Mouse (Mus musculus) hindbrain, postnatal 0 days (tissue): ENCODE results near the gene Iqcc. TPM values are rescaled to one million over a fixed set of nuclear protein-coding genes. Genes with fewer than 3 reads are reported as not detected.
A peak's percentile ranks its signal among the peaks of the same experiment; 100 is the strongest.

Source experiments
- ATAC-seq: fragments of 200-750 bp; cut with Nextera tagmentation; 2 replicates; pipeline ENCODE4 v1.8.0; 2017; ENCODE audit warnings: mild to moderate bottlenecking, moderate TSS enrichment, moderate library complexity
- DNase-seq: peaks from one replicate; pipeline ENCODE4 v3.0.0-alpha.2; 2015; ENCODE audit warnings: low spot score
- H3K27ac ChIP-seq: fragments of 300-500 bp; sonication (generic); 2 replicates; pipeline ENCODE4 v1.5.1; 2014; ENCODE audit warnings: mild to moderate bottlenecking
- H3K27me3 ChIP-seq: fragments of 300-500 bp; sonication (generic); 2 replicates; pipeline ENCODE4 v1.6.1; 2014; ENCODE audit warnings: low read length, mixed read lengths; ENCODE audit not compliant: insufficient read depth
- H3K36me3 ChIP-seq: fragments of 300-500 bp; sonication (generic); 2 replicates; pipeline ENCODE4 v1.6.1; 2014; ENCODE audit warnings: low read length, mixed read lengths; ENCODE audit not compliant: insufficient read depth
- H3K4me1 ChIP-seq: fragments of 300-500 bp; sonication (generic); 2 replicates; pipeline ENCODE4 v1.6.1; 2014; ENCODE audit warnings: antibody characterized with exemption, low read length, mixed read lengths; ENCODE audit not compliant: insufficient read depth
- H3K4me2 ChIP-seq: fragments of 300-500 bp; sonication (generic); 2 replicates; pipeline ENCODE4 v1.6.1; 2014; ENCODE audit warnings: low read depth, mild to moderate bottlenecking, low read length, moderate library complexity, mixed read lengths
- H3K4me3 ChIP-seq: fragments of 300-500 bp; sonication (generic); 2 replicates; pipeline ENCODE4 v1.5.1; 2014; ENCODE audit warnings: low read length
- H3K9ac ChIP-seq: fragments of 300-500 bp; sonication (generic); replicated peaks from 2 replicates; pipeline ENCODE4 v1.6.1; 2014; ENCODE audit warnings: mild to moderate bottlenecking, low read length, moderate library complexity, mixed read lengths
- H3K9me3 ChIP-seq: fragments of 300-500 bp; sonication (generic); 2 replicates; pipeline ENCODE4 v1.6.1; 2016; ENCODE audit warnings: low read length, mixed read lengths
- CTCF ChIP-seq: IDR thresholded peaks from 2 replicates; pipeline ENCODE4 v1.5.1; 2016; ENCODE audit warnings: antibody characterized with exemption, control low read depth, low read depth
- WGBS: fragments of 180-500 bp; shearing (Covaris S2); extraction: QIAGEN DNeasy Blood & Tissue Kit; methylation state at CpG from one replicate; pipeline ENCODE4 v1.1.7; 2014; 5-methylcytosine and 5-hydroxymethylcytosine counted together
- polyA plus RNA-seq: library from polyadenylated mRNA; unstranded; fragments of >200 nt; fragmentation: Nextera tagmentation; extraction: Ambion mirVana; gene quantifications from 2 replicates; pipeline ENCODE4 v1.2.1, GENCODE M21; 2015
- total RNA-seq: library from RNA; depleted of rRNA; stranded (reverse); fragments of >200 nt; gene quantifications from 2 replicates; pipeline ENCODE4 v1.2.3, GENCODE M21; 2014

Gene Iqcc
- total and polyA plus RNA-seq, 2 experiments from 2014 or later = 12.0 to 21.1 TPM

DNA sequence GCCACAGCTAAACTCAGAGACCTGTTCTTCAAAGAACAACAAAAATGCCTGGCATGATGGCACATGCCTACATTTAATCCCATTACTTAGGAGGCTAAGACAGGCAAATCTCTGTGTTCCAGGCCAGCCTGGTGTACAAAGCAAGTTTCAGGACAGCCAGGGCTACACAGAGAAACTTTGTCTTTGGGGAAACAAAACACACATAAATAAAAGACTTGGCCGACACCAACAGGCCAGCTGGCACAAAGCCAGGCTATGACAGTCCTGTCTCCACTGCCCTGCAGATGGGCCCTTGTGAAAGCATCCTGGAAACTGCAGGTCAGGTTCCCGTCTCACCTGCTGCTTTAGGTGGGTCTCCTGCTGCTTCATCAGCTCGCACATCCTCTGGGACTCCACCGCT is 12.0 kb upstream of the Iqcc start:
- TF ChIP-seq CTCF = no peak
- Histone ChIP-seq H3K27me3 (no peaks in the 10 kb centered on the region), H3K27ac (no peak overlapping the region), H3K9ac (no peak overlapping the region), H3K36me3 (peaks cover 92% of the 10 kb centered on the region), H3K4me3 (no peak overlapping the region), H3K9me3 (no peaks in the 10 kb centered on the region), H3K4me1 (no peaks in the 10 kb centered on the region), H3K4me2 (no peak overlapping the region)
- 38% methylated on average over 4 of the region's 4 CpGs for WGBS
- ATAC-seq (no peak), DNase-seq (peak; percentile 29)

GRCm38 (mm10) chr4:129626035-129626434 is 7.1 kb upstream of the Iqcc start:
- H3K4me1 ChIP-seq = peaks cover 34% of the 10 kb centered on the region
- H3K9me3 ChIP-seq = no peaks in the 10 kb centered on the region
- H3K36me3 ChIP-seq = peaks cover 45% of the 10 kb centered on the region
- TF ChIP-seq CTCF = no peak
- no peaks in the 10 kb centered on the region for H3K27me3 ChIP-seq
- WGBS = 71% methylated on average over 6 of the region's 6 CpGs
- no peak overlapping the region for H3K4me3 ChIP-seq
- H3K9ac ChIP-seq = no peak overlapping the region
- no peak overlapping the region for H3K4me2 ChIP-seq
- DNase-seq = no peak
- peak overlapping the region; percentile 98; the same call in 1 of the 2 replicates for H3K27ac ChIP-seq
- no peak for ATAC-seq

DNA sequence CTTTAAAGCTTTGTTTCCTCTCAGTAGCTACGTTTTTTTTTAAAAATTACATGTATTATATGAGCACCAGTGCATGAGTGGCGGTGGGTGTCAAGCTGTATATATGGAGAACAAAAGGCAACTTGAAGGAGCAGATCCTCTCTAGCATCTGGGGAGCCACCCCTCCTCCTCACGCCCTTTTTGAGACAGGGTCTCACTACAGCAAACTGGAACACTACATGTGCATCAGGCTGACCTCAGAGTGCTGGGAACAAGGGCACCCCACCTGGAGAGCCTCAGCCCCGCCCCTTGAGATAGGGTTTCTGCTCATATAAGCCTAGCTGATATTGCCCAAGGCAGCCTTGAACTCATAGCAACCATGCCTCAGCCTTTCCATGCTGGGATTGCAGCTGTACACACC is 6.6 kb upstream of the Iqcc start:
- Histone ChIP-seq H3K27me3 (no peaks in the 10 kb centered on the region), H3K4me2 (peak overlapping the region; percentile 89), H3K4me1 (peaks cover 35% of the 10 kb centered on the region), H3K9me3 (no peaks in the 10 kb centered on the region), H3K9ac (peak overlapping the region; percentile 46; the same call in 1 of the 2 replicates), H3K4me3 (no peak overlapping the region), H3K36me3 (peaks cover 40% of the 10 kb centered on the region), H3K27ac (peak overlapping the region; percentile 98)
- ATAC-seq = no peak
- no peak for DNase-seq
- WGBS = 39% methylated on average over 4 of the region's 4 CpGs
- TF ChIP-seq CTCF = no peak

- peak; percentile 0; the same call in 1 of the 2 replicates for TF ChIP-seq CTCF
- H3K9me3 ChIP-seq = no peaks in the 10 kb centered on the region
- H3K9ac ChIP-seq = peak overlapping the region; percentile 46
- H3K4me1 ChIP-seq = peaks cover 35% of the 10 kb centered on the region
- H3K36me3 ChIP-seq = peaks cover 35% of the 10 kb centered on the region
- peak overlapping the region; percentile 98 for H3K27ac ChIP-seq
- H3K4me3 ChIP-seq = peak overlapping the region; percentile 55
- H3K27me3 ChIP-seq = no peaks in the 10 kb centered on the region
- ATAC-seq = peak; percentile 28
- WGBS = 2% methylated on average over 6 of the region's 6 CpGs
- peak; percentile 85 for DNase-seq
- H3K4me2 ChIP-seq = peak overlapping the region; percentile 89
Measured at GRCm38 (mm10) chr4:129625029-129625370, 6.1 kb upstream of the Iqcc start.

- Histone ChIP-seq H3K9me3 (no peaks in the 10 kb centered on the region), H3K9ac (peak overlapping the region; percentile 79), H3K4me3 (peak overlapping the region; percentile 55), H3K27ac (peak overlapping the region; percentile 98), H3K27me3 (no peaks in the 10 kb centered on the region), H3K4me2 (peak overlapping the region; percentile 89), H3K4me1 (peaks cover 35% of the 10 kb centered on the region), H3K36me3 (peaks cover 30% of the 10 kb centered on the region)
- TF ChIP-seq CTCF = no peak; the same call in 1 of the 2 replicates
- peak; percentile 96 for ATAC-seq
- DNase-seq = peak; percentile 96
- WGBS = 1% methylated on average over 18 of the region's 18 CpGs
Measured at GRCm38 (mm10) chr4:129624281-129625028, 5.6 kb upstream of the Iqcc start.

GRCm38 (mm10) chr4:129623681-129624091 is 4.8 kb upstream of the Iqcc start, which contains the start of gene Ccdc28b:
TSS of gene Ccdc28b (minus strand) at chr4:129623947.
- no peaks in the 10 kb centered on the region for H3K27me3 ChIP-seq
- peak within 1 kb of the TSS; percentile 89 for H3K4me2 ChIP-seq
- H3K4me3 ChIP-seq = peak within 1 kb of the TSS; percentile 55
- ATAC-seq (peak; percentile 21), DNase-seq (peak; percentile 75)
- H3K9ac ChIP-seq = peak within 1 kb of the TSS; percentile 79
- 0% methylated on average over 10 of the region's 10 CpGs for WGBS
- peaks cover 22% of the 10 kb centered on the region for H3K36me3 ChIP-seq
- TF ChIP-seq CTCF = no peak
- H3K9me3 ChIP-seq = no peaks in the 10 kb centered on the region
- H3K4me1 ChIP-seq = peaks cover 35% of the 10 kb centered on the region
- peak within 1 kb of the TSS; percentile 98 for H3K27ac ChIP-seq

DNA sequence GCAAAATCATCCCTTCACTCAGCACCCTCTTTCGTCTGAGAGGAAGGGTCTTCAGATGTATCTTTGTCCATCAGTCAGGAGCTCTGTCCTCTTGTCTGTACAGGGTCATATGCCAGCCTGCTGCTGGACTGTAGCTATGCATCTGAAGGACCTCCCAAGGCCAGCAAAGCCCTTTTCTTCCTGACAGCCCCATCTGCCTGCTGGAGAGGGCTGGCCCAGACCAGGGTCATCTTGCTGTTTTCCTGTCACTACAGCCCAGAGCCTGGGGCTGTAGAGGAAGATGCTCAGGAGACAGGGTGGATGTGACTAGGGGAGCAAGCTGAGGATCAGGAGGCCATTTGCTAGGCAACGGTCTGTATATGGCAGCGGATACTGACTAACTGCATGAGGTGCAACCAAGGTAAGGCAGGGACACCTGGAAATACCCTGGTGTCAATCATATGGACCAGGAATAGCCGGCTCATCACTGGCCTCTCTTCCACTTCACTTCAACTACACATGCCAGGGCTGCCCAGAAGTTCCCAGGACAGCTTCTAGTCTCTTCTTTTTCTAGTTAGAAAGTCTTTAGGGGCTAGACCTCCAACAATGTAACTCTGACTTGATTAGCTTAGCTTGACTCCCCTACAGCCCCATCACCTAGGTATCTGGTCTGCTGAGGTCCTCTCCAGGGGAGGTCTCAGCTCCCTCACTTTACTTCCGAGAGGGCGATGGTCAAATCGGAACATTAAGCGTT is 4.1 kb upstream of the Iqcc start:
- peak overlapping the region; percentile 55 for H3K4me3 ChIP-seq
- peak overlapping the region; percentile 98 for H3K27ac ChIP-seq
- H3K4me1 ChIP-seq = peaks cover 40% of the 10 kb centered on the region
- peaks cover 15% of the 10 kb centered on the region for H3K36me3 ChIP-seq
- peak overlapping the region; percentile 89 for H3K4me2 ChIP-seq
- no peak for TF ChIP-seq CTCF
- 18% methylated on average over 8 of the region's 8 CpGs for whole genome bisulfite sequencing
- ATAC-seq (no peak), DNase-seq (no peak)
- H3K9me3 ChIP-seq = no peaks in the 10 kb centered on the region
- no peaks in the 10 kb centered on the region for H3K27me3 ChIP-seq
- H3K9ac ChIP-seq = peak overlapping the region; percentile 79
